Mouse (Mus musculus) limb, embryonic 11.5 days (tissue): ENCODE data around the gene Ddx31. TPM values are rescaled to one million over a fixed set of nuclear protein-coding genes. Genes with fewer than 3 reads are reported as not detected.

Source experiments
- ATAC-seq: fragments of 200-750 bp; cut with Nextera tagmentation; 2 replicates; pipeline ENCODE4 v1.8.0; 2017; ENCODE audit warnings: low read depth; ENCODE audit not compliant: insufficient number of reproducible peaks, low FRiP score, low TSS enrichment
- DNase-seq: peaks from one replicate; pipeline ENCODE4 v3.0.0-alpha.2; 2015; ENCODE audit warnings: low spot score
- H3K27ac ChIP-seq: fragments of 300-500 bp; sonication (generic); replicated peaks from 2 replicates; pipeline ENCODE4 v1.5.1; 2014; ENCODE audit warnings: low read depth, mild to moderate bottlenecking, low read length
- H3K27me3 ChIP-seq: fragments of 300-500 bp; sonication (generic); 2 replicates; pipeline ENCODE4 v1.6.1; 2014; ENCODE audit warnings: mild to moderate bottlenecking, low read length, mixed read lengths; ENCODE audit not compliant: control insufficient read depth, insufficient read depth
- H3K36me3 ChIP-seq: fragments of 300-500 bp; sonication (generic); 2 replicates; pipeline ENCODE4 v1.6.1; 2014; ENCODE audit warnings: mild to moderate bottlenecking, low read length, moderate library complexity, mixed read lengths; ENCODE audit not compliant: control insufficient read depth, insufficient read depth
- H3K4me1 ChIP-seq: fragments of 300-500 bp; sonication (generic); 2 replicates; pipeline ENCODE4 v1.6.1; 2014; ENCODE audit warnings: low read length, mixed read lengths; ENCODE audit not compliant: control insufficient read depth, insufficient read depth
- H3K4me2 ChIP-seq: fragments of 300-500 bp; sonication (generic); 2 replicates; pipeline ENCODE4 v1.6.1; 2014; ENCODE audit warnings: low read depth, mild to moderate bottlenecking, moderate library complexity; ENCODE audit not compliant: severe bottlenecking
- H3K4me3 ChIP-seq: fragments of 300-500 bp; sonication (generic); 2 replicates; pipeline ENCODE4 v1.5.1; 2014; ENCODE audit warnings: low read depth, low read length
- H3K9ac ChIP-seq: fragments of 300-500 bp; sonication (generic); 2 replicates; pipeline ENCODE4 v1.6.1; 2014; ENCODE audit warnings: mild to moderate bottlenecking, low read length
- H3K9me3 ChIP-seq: fragments of 300-500 bp; sonication (generic); 2 replicates; pipeline ENCODE4 v1.6.1; 2016; ENCODE audit warnings: low read length; ENCODE audit not compliant: control insufficient read depth
- WGBS: fragments of 180-500 bp; shearing (Covaris S2); extraction: QIAGEN DNeasy Blood & Tissue Kit; methylation state at CpG from one replicate; pipeline ENCODE4 v1.1.7; 2014; 5-methylcytosine and 5-hydroxymethylcytosine counted together
- polyA plus RNA-seq: library from polyadenylated mRNA; unstranded; fragments of >200 nt; fragmentation: Nextera tagmentation; extraction: Ambion mirVana; gene quantifications from 2 replicates; pipeline ENCODE4 v1.2.1, GENCODE M21; 2014

Gene Ddx31
- polyA plus RNA-seq, 1 experiment from 2014 or later, result 20.4 TPM

DNA sequence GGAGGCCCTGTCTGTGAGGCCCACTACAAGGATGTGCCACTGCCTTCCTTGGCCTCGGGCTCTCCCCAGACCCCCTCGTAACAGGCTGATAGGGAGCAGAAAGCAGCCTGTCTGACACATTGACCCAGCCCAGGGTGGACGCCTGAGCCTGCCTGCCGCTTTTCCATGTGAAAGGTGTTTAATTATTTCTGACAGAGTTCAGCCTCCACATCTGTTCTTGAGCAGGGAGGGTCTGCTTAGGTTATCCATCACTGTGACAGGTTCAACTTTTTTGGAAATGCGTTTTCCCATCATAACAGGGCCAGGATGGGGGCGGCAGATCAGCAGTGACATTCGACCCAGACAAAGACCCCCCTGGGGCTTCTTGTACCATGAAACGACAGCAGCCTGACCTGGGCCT is 112.8 kb downstream of the Ddx31 start:
- Histone ChIP-seq H3K36me3 (no peaks in the 10 kb centered on the region), H3K27ac (no peak overlapping the region)
- ATAC-seq, result no peak

DNA sequence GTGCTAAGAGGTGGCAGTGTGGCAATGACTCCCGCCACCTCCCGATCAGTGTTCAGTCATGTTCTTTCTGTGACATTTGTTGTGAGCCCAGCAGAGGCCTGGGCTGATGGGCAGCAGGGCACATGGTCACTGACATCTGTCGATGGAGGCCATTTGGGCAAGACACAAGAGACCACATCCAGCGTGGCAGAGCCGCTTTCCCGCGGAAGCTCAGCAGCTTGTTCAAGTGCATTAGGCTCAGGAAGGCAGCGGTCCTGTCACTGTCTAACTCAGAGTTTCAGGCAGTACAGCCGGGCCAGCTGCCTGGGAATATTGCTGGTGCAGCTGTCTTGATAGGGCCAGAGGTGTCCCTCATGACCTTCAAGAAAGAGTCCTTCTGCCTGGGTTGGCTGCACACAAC is 114.4 kb downstream of the Ddx31 start:
- Histone ChIP-seq H3K9me3 (no peaks in the 10 kb centered on the region), H3K9ac (no peak overlapping the region), H3K27me3 (peaks cover 10% of the 10 kb centered on the region; the same call in 1 of the 2 replicates), H3K4me3 (no peak overlapping the region), H3K4me1 (peaks cover 11% of the 10 kb centered on the region), H3K4me2 (no peak overlapping the region), H3K27ac (no peak overlapping the region), H3K36me3 (no peaks in the 10 kb centered on the region)
- no peak for DNase-seq
- 85% methylated on average over 9 of the region's 9 CpGs for WGBS
- ATAC-seq, result no peak

More for the DNA sequence above, 112.8 kb downstream of the Ddx31 start:
- Histone ChIP-seq H3K9ac (no peak overlapping the region), H3K4me1 (peaks cover 11% of the 10 kb centered on the region), H3K27me3 (peaks cover 9% of the 10 kb centered on the region; the same call in 1 of the 2 replicates), H3K4me2 (no peak overlapping the region), H3K9me3 (no peaks in the 10 kb centered on the region), H3K4me3 (no peak overlapping the region)
- WGBS, result 6% methylated on average over 8 of the region's 8 CpGs
- peak; percentile 56 for DNase-seq

Other genes with a start within 250 kb of the Ddx31 start
- 0.77 and 2.2 TPM in 2 replicates for gene Gfi1b, start 218.4 kb upstream of the Ddx31 start, polyA plus RNA-seq
- 23.2 and 23.6 TPM in 2 replicates for gene Tsc1, start 199.2 kb upstream of the Ddx31 start, polyA plus RNA-seq
- 1.7 and 2.0 TPM in 2 replicates for gene Spaca9, start 140.7 kb upstream of the Ddx31 start, polyA plus RNA-seq
- gene Ak8, start 140.2 kb upstream of the Ddx31 start, polyA plus RNA-seq, result 0.52 and 0.91 TPM in 2 replicates
- gene Gtf3c4, start within 50 bp of the Ddx31 start, polyA plus RNA-seq, result 31.3 and 35.4 TPM in 2 replicates
- gene Barhl1, start 76.3 kb downstream of the Ddx31 start, polyA plus RNA-seq, result not detected in 2 replicates
- not detected in 2 replicates for gene Cfap77, start 214.7 kb downstream of the Ddx31 start, polyA plus RNA-seq
- gene Ttf1, start 219.9 kb downstream of the Ddx31 start, polyA plus RNA-seq, result 13.1 and 13.4 TPM in 2 replicates